Mouse (Mus musculus): ENCODE data around the gene Tpm4.
"Not testable (repeated sequence)": the region's sequence is repeated elsewhere in the genome, so short reads cannot be mapped to it uniquely, and the experiment has no call there.

The Tpm4 gene

DNA sequence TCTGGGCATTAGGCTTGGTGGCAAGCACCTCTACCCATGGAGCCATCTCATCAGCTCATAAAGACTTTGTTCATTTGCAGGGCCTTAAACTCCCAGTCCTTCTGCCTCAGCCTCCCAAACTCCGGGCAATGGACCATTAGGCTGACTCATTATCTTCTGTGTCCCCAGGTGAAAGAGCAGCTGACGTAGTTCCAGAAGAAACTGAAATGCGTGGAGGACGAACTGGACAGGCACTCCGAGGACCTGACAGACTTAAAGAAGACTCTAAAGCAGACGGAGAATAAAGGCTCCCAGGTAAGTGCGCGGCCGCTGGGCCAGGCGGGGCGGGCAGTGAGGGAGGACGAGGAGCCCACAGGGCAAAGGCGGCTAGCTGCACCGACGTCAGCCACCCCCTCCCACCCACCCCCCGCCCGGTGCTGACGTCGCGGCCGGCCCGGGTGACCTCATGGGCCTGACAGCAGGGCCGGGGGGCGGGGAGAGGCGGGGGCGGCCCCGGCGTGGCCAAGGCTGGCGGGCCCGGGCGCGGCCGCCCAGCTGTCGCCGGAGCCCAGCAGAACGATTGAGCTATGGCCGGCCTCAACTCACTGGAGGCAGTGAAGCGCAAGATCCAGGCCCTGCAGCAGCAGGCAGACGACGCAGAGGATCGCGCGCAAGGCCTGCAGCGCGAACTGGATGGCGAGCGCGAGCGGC lies at the start of gene Tpm4:
Gene Tpm4, plus strand, starts transcription at position 220 of the 690 bp plus-strand sequence.
- DNase-seq (ENCODE audit: low read depth): peak; percentile 80

DNA sequence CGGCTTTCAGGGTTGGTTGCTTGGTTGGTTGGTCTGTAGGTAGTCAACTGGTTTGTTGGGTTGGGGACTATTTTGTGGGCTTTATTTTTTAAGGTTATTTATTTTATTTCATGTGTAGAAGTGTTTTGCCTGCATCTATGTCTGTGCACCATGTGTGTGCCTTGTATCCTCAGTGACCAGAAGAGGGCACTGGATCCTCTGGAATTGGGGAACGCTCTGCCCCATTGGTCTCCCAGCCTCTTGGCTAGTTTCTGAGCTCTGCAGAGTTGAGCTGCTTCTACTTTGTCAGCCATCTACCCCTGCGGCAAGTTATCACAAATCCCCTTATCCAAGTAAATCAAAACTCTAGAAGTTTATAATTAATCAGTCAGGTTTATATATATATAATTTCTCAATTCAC lies 47.2 kb upstream of the Tpm4 start:
- not testable (repeated sequence) for DNase-seq (ENCODE audit: low read depth)

DNA sequence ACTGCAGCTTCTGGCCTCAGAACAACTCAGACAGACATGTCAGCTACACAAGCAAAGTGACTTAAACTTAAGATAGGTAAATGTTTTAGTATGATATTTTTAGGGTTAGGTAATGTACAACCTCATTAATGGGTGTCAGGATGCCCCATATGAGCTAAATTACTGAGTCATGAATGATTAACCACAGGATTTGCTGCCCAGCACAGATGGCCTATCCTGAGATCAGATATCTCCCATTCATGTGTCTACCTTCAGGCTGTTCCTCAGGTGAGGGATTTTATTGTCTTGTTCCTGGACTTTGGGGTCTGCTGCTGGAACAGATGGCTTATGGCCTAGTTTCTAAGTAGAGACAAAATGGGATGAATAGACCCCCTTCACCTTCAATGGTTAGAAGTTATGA lies 38.1 kb upstream of the Tpm4 start:
- DNase-seq (ENCODE audit: low read depth): not testable (repeated sequence)

DNA sequence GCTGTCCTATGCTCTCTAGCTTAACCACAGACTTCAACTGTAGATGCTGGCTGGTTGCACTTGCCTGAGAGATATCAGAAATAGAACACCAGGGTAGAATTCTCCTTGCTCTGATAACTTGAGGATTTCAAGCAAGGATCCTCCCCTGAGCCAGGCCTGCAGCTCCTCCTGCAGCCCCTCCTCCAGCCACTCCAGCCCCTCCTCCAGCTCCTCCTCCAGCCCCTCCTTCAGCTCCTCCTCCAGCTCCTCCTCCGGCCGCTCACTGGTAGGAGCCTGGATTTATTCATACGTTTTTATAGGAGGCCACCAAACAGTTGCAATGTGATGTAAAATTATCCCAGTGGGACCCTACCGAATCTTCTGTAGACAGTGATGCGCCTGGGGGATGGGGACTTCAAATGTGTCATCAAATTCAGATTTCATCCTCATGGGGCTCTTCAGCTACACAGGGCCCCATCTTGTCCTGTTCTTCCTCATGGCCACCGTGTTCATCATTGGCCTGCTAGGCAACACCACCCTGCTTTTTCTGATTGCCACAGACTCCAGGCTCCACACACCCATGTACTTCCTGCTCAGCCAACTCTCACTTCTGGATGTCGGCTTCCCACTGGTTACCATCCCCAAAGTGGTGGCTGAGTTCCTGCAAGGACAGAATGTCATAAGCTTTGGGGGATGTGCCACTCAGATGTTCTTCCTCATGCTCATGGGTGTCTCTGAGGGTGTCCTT lies 35.2 kb upstream of the Tpm4 start:
- not testable (repeated sequence) for DNase-seq (ENCODE audit: low read depth)

DNA sequence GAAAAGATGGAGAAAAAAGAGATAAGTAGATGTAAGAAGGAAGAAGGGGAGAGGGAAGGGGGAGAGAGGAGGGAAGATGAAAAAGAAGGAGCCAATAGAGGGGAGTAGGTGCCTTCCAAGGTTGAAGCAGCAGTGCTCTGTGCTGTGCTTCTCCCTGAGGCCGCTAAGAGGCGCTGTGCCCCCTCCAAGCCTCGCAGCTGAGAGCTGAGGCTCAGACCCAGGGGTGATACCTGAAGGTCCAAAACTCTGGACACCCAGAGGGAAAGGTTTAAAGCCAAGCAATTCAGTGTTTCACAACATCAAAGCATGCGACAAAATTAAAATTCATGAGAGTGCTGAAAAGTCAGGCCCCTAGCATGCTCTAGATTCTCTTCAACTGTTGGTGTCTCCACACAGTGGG lies 29.6 kb upstream of the Tpm4 start:
- DNase-seq (ENCODE audit: low read depth): peak; percentile 41

DNA sequence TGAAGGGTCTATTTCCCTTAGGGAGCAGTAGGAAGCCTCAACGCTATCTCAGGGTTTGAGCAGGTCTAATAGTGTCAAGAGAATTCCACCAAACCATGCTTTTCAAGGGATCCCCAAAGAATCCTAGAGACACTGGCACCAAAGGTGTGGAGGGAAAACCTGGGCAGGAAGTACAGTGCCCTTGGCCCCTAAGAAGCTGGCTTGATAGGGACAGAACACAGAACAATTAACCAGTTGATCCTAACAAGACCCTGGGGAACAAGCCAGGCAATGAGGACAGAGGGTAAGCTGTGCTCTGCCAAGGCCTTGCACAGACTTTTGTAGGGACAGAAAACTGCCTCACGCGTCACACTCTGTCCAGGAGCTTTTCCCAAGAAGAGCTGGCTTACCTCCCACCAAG lies 28.0 kb upstream of the Tpm4 start, which contains the start of gene Olfr374:
Gene Olfr374, plus strand, starts transcription at position 301 of the 400 bp plus-strand sequence.
- DNase-seq (ENCODE audit: low read depth): no peak

DNA sequence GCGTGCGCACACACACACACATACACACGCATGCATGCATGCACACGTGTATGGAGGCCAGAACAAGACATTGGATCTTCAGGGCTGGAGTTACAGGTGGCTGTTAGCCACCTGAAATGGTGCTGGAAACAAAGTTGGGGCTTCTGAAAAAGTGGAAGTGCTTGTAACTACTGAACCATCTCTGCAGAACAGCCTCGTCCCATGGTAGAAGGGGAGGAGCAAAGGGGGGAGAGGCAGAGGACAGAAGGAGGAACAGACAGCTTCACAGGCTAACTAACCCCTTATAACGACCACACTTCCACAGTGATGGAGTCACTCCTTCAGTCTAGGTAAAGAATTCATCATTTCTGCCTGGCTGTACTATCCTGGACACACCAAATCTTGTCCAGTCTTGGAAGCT lies 23.9 kb upstream of the Tpm4 start:
- DNase-seq (ENCODE audit: low read depth): no peak

DNA sequence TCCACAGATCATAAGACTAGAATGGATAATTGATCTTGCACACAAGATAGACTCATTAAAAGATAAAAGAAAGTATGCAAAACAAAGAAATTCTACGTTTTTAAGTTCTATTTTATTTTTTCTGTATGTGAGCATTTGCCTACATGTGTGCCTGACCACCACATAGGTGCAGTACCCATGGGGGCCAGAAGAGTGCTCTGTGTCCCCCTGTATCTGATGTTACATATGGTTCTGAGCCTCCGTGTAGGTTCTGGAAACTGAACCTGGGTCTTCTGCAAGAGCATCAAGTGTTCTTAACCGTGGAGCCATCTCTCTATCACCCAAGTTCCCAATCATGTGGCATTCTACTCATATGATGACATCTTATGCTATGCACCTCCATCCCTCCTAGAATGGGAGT lies 22.3 kb upstream of the Tpm4 start:
- DNase-seq (ENCODE audit: low read depth): no peak

DNA sequence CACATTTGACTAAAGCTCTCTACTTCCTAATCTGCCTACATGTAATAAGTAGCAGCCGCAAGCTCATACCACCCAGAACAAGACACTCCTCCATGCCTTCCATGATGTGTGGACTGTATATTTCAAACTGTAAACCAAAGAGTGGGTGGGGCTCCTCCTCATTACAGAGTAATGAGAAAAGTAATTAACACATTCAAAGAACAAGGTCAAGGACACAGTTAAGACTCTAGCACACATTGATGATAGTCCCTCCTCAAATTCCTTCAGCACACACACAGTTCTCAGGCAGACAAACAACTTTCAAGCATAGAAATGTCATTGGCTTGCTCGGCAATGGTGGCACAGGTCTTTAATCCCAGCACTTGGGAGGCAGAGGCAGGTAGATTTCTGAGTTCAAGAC lies 19.6 kb upstream of the Tpm4 start:
- DNase-seq (ENCODE audit: low read depth): no peak

DNA sequence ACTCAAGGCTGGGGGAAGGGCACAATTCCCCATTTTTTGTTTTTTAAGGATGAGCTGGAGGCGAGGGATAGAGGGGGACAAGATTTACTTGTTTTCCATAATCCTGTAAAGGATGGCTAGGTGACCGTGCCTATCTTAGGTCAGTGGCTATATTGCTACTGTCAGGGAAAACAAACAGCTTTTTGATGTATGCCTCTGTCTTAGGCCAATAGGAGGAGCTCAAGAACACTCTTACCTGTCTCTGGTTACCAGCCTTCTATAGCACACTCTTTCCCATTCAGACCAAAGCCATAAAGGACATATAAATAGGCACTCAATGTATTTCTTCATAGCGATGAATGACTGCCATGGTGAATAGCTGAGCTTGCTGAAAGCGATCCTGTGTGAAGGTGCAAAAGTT lies 16.2 kb upstream of the Tpm4 start:
- DNase-seq (ENCODE audit: low read depth): peak; percentile 66

DNA sequence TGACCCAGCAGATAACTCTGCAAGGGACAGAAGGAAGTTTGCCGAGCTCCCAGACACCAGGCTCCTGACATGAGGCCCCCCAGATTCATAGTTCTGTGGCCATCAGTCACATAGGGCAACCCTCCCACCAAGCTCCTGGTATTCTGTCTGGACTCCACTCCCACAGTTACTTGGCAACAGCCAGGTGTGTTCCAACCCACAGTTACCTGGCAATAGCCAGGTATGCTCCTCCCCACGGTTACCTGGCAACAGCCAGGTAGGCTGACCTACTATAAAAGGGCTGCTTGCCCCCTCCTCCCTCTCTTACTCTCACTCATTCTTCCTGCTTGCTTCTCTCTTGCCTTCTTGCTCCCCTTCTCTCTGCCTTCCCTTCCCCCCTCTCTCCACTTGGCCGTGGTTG lies 13.3 kb upstream of the Tpm4 start:
- DNase-seq (ENCODE audit: low read depth): not testable (repeated sequence)

DNA sequence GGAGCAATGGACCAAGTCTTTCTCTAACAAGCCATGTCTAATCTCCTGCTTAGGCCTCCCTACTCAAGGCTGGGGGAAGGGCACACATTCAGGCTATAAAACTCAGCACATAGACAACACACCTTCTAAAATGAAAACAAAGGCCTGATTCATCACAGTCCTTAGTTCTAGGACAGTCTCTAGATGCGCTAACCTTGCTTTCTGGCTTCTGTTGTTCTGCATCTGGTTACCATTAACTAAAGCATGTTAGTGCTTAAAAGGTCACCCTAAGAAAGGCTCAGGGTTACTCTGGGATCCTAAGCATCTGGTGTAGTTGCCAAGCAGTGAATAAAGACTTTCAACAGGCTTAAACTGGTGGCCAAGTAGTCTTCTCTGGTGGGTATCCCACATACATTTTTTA lies 12.8 kb upstream of the Tpm4 start:
- no peak for DNase-seq (ENCODE audit: low read depth)

DNA sequence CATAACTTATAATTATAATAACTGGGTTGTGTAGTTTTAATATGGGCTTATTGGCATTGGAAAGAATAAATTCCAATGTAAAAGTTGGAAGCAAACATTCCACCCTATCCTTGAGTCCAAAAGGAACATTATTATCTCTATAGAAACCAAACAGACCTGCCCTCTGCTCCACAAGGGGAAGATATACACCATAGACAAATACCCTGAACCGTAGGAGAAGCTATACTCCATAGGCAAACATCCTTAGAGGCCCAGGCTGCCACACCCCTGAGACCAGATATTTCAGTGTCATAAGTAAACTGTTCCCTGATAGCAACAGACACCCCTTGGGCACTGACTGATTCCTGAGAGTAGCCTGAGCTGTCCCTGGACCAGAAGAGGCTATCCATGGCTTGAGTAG lies 6.9 kb upstream of the Tpm4 start:
- no peak for DNase-seq (ENCODE audit: low read depth)

DNA sequence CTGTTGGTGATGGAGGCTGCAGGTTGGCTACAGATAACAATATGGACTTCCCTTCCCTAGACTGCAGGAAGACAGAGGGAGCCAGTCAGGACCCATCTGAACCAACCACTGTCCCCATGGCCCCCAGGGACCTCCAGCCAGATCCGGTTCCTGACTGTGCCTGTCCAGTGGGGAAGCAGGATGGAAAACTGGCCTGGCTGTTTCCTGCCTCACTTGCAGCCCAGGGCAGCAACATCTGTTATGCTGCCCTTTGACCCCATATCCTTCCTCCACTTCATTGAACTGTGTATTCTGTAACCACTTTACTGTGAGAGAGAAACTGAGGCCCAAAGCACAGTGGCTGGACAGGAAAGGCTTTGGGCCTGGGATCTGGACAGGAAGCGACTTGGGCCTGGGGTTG lies 3.5 kb upstream of the Tpm4 start:
- DNase-seq (ENCODE audit: low read depth): no peak

DNA sequence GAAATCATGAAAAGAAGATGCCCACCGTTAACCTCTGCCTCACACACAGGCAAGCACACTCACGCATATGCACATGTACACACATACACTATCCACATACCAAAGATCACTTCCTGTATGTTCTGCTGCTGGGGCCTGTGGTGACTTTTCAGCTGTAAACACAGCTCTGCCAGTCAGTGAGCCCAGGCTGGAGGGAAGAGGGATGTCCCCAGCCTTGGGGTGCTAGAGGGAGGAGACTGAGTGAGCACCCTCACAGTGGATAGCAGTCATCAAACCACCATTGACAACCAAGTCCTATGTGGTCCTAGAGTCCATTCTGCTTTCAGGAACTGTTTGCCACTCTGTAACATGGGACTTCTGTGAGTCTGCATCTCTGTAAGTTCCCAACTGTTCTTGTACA lies 2.9 kb upstream of the Tpm4 start:
- peak; percentile 69 for DNase-seq (ENCODE audit: low read depth)

DNA sequence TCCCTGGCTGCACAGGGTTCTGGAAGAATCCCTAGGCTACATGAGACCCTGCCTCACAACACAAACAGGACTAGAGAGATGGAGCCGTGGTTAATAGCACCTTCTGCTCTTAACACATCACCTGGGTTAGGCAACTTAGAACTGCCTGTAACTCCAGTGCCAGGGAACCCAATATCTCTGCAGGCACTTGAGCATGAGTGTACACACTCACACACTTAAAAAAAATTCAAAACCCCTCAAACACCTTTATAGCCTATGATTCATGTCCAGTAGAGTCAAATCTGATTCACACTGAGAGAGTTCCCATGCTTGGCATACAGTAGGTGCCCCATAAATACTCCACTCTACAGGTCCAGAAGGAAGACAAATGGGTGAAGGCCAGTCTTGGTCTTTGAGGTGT lies 2.4 kb upstream of the Tpm4 start:
- no peak for DNase-seq (ENCODE audit: low read depth)

DNA sequence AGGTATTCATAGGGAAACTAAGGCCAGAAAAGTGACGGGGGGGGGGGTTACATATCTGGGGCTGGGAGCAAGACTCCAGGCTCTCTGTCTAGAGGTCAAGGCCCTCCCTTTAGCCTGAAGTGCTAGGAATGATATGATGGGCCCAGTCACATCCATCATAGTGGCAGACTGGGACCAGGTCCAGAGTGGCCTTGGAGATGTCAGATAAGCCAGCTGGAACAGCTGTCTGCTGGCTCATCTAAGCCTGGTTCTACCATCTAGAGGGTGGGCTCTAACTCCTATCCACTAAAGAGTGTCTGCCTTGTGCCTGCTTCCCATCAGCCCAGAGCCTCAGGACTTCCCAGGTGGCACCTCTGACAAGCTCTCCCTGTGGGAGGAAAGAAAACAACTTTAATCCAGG lies 1.9 kb upstream of the Tpm4 start:
- no peak for DNase-seq (ENCODE audit: low read depth)

DNA sequence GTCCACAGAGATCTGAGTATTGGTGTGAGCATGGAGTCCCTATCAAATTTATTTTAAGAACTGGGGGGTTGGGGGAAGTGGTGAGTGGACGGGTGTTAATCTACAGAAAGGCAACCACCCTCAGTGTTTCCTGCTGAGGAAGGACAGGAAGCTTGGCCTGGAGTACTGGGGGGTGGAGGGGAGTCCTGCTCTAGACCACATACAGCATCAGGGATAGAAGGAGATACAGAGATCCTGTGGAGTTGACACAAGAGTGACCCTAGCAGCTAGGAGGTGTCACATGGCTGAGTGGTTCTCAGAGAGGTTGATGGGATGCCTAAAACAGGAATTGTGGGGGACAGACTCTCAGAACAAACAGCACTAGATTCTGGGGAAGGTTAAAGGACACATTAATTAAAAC lies 1.3 kb upstream of the Tpm4 start:
- DNase-seq (ENCODE audit: low read depth): no peak

DNA sequence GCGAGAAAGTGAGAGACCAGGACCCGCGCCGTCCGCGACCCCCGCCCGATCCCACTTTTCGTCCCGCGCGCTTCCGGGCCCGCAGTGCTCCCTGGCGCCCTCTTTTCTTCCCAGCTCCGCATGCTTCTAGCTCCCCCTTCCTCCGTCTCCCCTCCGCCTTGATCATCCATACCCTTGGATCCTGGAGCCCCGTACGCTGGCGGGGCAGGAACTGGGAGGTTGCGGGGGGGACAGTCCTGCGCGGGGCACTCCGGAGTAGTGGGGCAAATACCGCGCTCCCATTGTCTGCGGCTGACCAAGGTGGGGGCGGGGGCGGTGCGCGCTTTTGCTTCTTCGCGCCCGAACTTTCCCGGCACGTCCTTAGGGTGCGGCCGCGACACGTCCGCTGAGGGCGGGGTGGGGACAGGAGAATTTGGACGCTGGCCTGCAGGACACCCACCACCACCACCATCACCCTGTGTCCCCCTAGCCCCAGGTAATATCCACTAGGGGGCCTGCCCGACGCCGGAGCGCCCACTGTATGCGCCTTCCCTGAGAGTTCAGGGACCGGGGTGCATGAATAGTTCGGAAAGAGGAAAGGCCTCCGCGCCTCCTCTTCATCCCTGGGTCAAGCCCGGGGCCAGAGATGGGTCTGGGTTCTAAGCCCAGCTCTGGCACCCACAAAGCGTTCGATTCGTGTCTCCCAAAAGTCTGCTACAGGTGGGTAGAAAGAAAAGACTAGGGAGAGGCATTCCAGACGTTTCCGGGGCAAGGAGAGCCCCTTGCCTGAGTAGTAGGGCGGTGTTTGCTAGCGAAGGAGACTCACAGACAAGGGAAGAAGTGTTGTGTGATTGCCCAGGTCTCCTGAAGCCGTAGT lies 899 bp downstream of the Tpm4 start:
- peak; percentile 64 for DNase-seq (ENCODE audit: low read depth)

DNA sequence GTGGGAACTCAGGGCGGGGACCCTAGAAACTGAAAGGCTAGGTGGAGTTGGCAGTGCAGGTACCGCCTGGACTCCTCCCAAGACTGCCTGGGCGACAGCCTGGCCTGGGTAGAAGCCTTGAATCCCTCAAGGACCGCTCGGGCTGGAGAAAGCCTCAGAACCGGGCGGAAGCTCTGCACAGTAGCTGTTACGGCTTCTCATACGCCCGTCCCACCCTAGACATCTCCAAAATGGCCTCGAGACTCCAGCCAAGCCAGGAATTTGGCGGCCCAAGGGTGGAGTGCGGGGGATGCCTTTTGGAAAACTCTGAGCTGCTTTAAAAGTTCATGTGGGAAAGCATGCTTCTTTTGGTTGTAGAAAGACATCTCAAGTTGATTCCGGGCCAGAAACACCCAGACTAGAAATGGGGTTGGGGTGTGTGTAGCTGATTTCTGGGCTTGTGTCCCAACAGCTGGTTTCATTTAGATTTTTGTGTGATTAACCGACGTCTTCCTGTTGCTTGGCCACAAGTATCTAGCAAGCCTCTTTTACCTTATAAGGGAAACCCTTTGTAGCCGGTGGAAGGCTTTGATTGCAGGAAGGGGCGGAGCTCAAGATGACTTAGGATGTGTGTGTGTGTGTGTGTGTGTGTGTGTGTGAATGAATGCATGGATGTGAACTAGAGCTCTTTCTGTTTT lies 1.7 kb downstream of the Tpm4 start:
- peak; percentile 95 for DNase-seq (ENCODE audit: low read depth)

DNA sequence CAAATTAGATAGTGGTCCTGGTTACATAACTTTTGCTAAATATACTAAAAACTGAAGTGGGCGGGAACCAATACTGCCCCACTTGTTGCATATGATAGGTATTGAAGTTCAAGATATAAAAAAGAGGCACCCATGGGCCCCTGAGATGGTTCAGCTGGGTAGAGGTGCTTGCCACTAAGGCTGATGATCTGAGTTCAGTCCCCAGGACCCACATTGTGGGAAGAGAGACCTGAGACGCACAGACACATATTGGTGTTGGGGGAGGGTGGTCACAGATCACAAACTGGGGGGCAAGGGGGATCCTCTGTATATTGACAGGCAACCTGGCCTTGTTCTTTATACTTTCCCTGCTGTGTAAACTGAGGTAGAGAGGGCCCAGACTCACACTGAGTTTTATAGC lies 2.7 kb downstream of the Tpm4 start:
- DNase-seq (ENCODE audit: low read depth): no peak

DNA sequence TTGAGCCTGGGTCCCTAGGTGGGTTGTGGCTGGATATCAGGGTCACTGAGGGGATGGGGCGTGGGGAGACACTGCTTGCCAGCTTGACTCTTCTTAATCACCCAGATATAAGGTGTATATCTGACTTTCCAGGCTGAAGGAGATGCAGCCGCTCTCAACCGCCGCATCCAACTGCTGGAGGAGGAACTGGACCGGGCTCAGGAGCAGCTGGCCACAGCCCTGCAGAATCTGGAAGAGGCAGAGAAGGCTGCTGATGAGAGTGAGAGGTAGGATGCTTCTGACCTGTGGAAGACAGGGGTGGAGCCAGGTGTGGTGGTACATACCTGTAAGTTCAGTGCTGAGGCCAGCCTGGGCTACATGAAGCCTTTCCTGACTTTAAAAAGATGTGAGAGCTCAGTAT lies 3.7 kb downstream of the Tpm4 start:
- DNase-seq (ENCODE audit: low read depth): no peak

Data from naive thymus-derived CD4-positive, alpha-beta T cell, adult 2 months (primary cell).